Mouse (Mus musculus) ES-E14 (cell line): ENCODE results near the gene Pbrm1.

Experiments used
- CHD2 ChIP-seq: IDR thresholded peaks from 2 replicates; pipeline ENCODE4 v1.6.1; 2014; ENCODE audit warnings: mild to moderate bottlenecking, low read depth, low read length, inconsistent platforms
- HCFC1 ChIP-seq: IDR thresholded peaks from 2 replicates; pipeline ENCODE4 v1.6.1; 2012; ENCODE audit warnings: low read length, inconsistent platforms, borderline replicate concordance; ENCODE audit not compliant: insufficient read depth
- MAFK ChIP-seq: IDR thresholded peaks from 2 replicates; pipeline ENCODE4 v1.6.1; 2014; ENCODE audit warnings: mild to moderate bottlenecking, low read depth, low read length, inconsistent platforms; ENCODE audit not compliant: insufficient read depth
- ZC3H11A ChIP-seq: IDR thresholded peaks from 2 replicates; pipeline ENCODE4 v1.6.1; 2012; ENCODE audit warnings: low read depth, mild to moderate bottlenecking, inconsistent platforms, low read length, borderline replicate concordance
- ZNF384 ChIP-seq: IDR thresholded peaks from 2 replicates; pipeline ENCODE4 v1.6.1; 2012; ENCODE audit warnings: low read depth, low read length, inconsistent platforms

GRCm38 (mm10) chr14:31165991-31166630 is 147.2 kb downstream of the Pbrm1 start:
- no peak for TF ChIP-seq ZNF384
- TF ChIP-seq MAFK, result no peak
- no peak for TF ChIP-seq ZC3H11A
- TF ChIP-seq HCFC1, result no peak
- TF ChIP-seq CHD2, result no peak
